Mouse (Mus musculus) spleen, adult 2 months (tissue): ENCODE measurements around the gene Plekha5.

ENCODE experiments used
- CTCF ChIP-seq: fragments of 200-500 bp; IDR thresholded peaks from 2 replicates; pipeline ENCODE4 v1.5.1; 2011; ENCODE audit warnings: mild to moderate bottlenecking, inconsistent platforms; ENCODE audit not compliant: insufficient read depth, insufficient read length, insufficient replicate concordance; ENCODE audit errors: extremely low read depth
- POLR2A ChIP-seq: fragments of 200-500 bp; IDR thresholded peaks from 2 replicates; pipeline ENCODE4 v1.6.1; 2011; ENCODE audit warnings: low read depth, low read length, inconsistent platforms

- TF ChIP-seq CTCF (no peak), POLR2A (no peak)
Observed at GRCm38 (mm10) chr6:140636290-140636689, 212.4 kb downstream of the Plekha5 start.
